Mouse (Mus musculus): ENCODE data around the gene Syt14. TPM values are rescaled to one million over a fixed set of nuclear protein-coding genes. Genes with fewer than 3 reads are reported as not detected.
A peak's percentile ranks its signal among the peaks of the same experiment; 100 is the strongest.

The Syt14 gene
- polyA plus RNA-seq, 1 experiment from 2014 or later: 5.8 TPM

DNA sequence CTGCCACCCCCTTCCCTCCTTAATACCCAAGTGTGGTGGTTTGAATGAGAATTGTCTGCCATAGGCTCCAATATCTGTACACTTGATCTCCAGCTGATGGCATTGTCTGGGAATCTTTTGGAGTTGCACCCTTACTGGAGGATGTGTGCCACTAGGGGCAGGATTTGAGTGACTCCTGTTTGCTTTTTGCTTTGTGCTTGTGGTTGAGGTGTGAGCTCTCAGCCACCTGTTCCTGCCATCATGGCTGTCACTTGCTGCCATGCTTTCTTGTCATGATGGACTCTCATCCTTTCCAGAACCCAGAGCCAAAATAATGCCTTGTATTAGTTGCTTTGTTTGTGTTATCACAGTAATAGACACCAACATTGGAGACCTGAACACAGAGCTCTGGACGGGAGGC lies 165.8 kb downstream of the Syt14 start:
- Histone ChIP-seq H3K4me3 (replicated peaks) (no peak overlapping the region), H3K27me3 (peaks cover 16% of the 10 kb centered on the region), H3K36me3 (replicated peaks) (no peaks in the 10 kb centered on the region), H3K9ac (no peak overlapping the region), H3K4me2 (no peak overlapping the region), H3K27ac (replicated peaks) (no peak overlapping the region), H3K9me3 (replicated peaks) (no peaks in the 10 kb centered on the region), H3K4me1 (replicated peaks) (no peaks in the 10 kb centered on the region)
- 55% methylated on average over 1 of the region's 1 CpGs for WGBS (ENCODE audit: insufficient replicate concordance)
- ATAC-seq (ENCODE audit: insufficient read depth): no peak

DNA sequence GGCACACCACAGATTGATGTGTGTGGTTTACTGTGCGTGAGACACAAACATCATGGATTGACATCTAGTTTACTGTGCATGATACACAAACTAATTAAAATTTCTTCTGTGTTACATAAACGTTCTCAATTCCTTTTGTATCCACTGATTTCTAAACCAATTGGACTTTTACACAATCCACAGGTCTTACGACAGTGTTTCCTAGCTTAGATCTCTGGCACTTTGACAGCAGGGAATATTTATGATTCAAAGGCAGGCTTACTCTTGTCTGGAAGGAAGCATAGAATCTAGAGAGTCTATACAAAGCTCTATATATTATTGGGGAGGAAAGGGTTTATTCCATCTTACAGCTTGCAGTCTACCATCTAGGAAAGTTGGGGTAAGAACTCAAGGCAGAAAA lies 171.1 kb downstream of the Syt14 start:
- Histone ChIP-seq H3K36me3 (replicated peaks) (no peaks in the 10 kb centered on the region), H3K27ac (replicated peaks) (no peak overlapping the region), H3K4me3 (replicated peaks) (no peak overlapping the region), H3K27me3 (peaks cover 31% of the 10 kb centered on the region; the same call in 1 of the 2 replicates), H3K9me3 (replicated peaks) (no peaks in the 10 kb centered on the region), H3K4me1 (replicated peaks) (no peaks in the 10 kb centered on the region), H3K9ac (no peak overlapping the region), H3K4me2 (no peak overlapping the region)
- WGBS (ENCODE audit: insufficient replicate concordance): 45% methylated on average over 3 of the region's 3 CpGs
- ATAC-seq (ENCODE audit: insufficient read depth): no peak

DNA sequence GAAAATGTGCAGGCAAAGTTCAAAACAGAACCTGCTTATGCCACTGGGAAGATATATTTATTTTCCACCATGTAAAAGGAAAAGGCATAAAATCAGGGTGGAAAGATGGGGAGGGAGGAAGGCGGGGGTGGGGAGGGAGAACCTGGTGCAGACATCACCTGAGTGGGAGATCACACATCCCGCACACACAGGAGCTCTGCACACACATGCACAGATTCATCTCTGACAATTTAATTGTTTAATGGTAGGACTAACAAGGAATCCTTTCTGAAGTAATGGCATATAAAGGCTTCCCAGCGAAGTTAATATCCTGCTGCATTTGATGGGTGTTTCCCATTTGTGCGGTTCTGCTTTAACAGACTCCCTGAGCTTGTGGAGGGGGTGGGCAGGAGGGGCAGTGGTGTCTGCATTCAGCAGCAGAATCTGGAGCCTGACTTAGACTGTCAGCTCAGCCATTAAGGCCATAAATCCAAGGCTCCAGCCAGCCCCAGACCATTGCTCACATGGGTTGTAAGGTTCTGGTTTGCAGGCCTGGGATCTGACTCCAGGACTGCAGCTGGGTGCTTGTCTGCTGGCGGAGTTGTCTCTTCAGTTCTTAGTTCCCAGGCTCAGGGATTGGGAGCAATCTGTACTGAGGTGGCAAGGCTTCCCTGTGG lies 174.1 kb downstream of the Syt14 start:
- Histone ChIP-seq H3K9ac (no peak overlapping the region), H3K4me2 (no peak overlapping the region), H3K4me1 (replicated peaks) (no peaks in the 10 kb centered on the region), H3K27ac (replicated peaks) (no peak overlapping the region), H3K36me3 (replicated peaks) (no peaks in the 10 kb centered on the region), H3K27me3 (peaks cover 60% of the 10 kb centered on the region), H3K9me3 (replicated peaks) (no peaks in the 10 kb centered on the region), H3K4me3 (replicated peaks) (no peak overlapping the region)
- ATAC-seq (ENCODE audit: insufficient read depth): no peak
- WGBS (ENCODE audit: insufficient replicate concordance): 52% methylated on average over 5 of the region's 5 CpGs

DNA sequence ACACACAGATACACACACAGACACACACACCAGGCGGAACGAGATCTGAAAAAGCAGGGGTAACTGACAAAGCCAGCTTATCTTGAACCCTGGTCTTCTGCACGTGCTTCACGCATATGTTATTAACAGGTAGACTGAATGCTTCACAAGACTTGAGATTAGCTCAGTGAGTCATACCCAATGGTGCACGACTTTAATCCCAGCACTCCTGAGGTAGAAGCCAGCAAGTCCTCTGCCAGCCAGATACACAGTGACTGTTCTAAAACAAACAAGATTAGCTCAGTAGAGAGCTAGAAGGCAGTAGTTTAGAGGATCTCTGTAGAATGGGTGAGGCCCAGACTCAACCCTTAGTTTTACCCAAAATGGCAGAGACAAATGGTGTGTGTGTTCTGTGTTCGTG lies 175.3 kb downstream of the Syt14 start:
- no peaks in the 10 kb centered on the region for H3K9me3 ChIP-seq (replicated peaks)
- H3K4me2 ChIP-seq: no peak overlapping the region
- WGBS (ENCODE audit: insufficient replicate concordance): 46% methylated on average over 6 of the region's 6 CpGs
- H3K4me1 ChIP-seq (replicated peaks): no peaks in the 10 kb centered on the region; the same call in 1 of the 2 replicates
- H3K9ac ChIP-seq: no peak overlapping the region
- no peak overlapping the region for H3K27ac ChIP-seq (replicated peaks)
- H3K36me3 ChIP-seq (replicated peaks): no peaks in the 10 kb centered on the region
- H3K4me3 ChIP-seq (replicated peaks): no peak overlapping the region
- peaks cover 68% of the 10 kb centered on the region for H3K27me3 ChIP-seq
- ATAC-seq (ENCODE audit: insufficient read depth): no peak

DNA sequence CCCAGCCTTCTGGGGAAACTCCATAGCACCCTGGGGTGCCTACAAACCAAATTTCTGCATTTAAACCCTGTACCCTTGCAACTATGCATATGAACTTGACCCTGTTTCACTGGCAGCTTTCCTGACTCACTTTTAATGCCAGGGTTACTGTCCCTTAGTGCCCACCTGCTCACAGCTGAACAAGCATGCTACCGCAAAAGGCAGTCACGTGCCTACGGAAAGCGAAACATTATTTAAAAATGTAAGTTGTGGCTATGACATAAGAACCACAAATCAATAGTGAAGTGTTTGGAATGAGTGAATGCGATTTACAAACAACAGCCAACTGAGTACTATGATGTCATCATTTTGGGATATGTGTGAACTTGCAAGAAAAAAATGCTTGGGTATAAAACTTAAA lies 178.0 kb downstream of the Syt14 start:
- ATAC-seq (ENCODE audit: insufficient read depth): no peak
- peaks cover 87% of the 10 kb centered on the region for H3K27me3 ChIP-seq

DNA sequence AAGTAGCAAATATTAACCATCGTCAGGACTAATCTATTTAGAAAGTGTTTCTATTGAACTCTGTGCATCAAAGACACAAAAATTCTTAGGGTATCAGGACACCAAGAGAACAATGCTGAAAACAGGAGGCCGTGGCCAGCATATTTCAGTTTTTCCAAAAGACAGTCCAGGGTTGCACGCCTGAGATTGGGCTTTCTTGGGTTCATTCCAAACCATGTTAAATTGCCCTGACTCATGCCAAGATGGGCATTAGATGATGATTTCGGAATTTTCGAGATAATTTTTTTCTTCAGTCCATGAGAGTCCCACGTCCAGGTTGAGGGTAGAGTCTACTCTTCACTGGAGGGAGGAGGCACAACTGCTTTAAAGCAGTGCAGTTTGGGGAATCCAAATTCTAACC lies 178.6 kb downstream of the Syt14 start:
- no peak overlapping the region for H3K4me2 ChIP-seq
- no peak overlapping the region for H3K9ac ChIP-seq
- 46% methylated on average over 6 of the region's 6 CpGs for WGBS (ENCODE audit: insufficient replicate concordance)
- no peaks in the 10 kb centered on the region for H3K9me3 ChIP-seq (replicated peaks)
- H3K4me1 ChIP-seq (replicated peaks): no peaks in the 10 kb centered on the region; the same call in 1 of the 2 replicates
- peaks cover 92% of the 10 kb centered on the region for H3K27me3 ChIP-seq
- ATAC-seq (ENCODE audit: insufficient read depth): no peak
- no peaks in the 10 kb centered on the region for H3K36me3 ChIP-seq (replicated peaks)
- H3K27ac ChIP-seq (replicated peaks): no peak overlapping the region
- no peak overlapping the region for H3K4me3 ChIP-seq (replicated peaks)

More for the DNA sequence above, 178.0 kb downstream of the Syt14 start:
- Histone ChIP-seq H3K4me2 (no peak overlapping the region), H3K36me3 (replicated peaks) (no peaks in the 10 kb centered on the region), H3K9ac (no peak overlapping the region), H3K4me1 (replicated peaks) (no peaks in the 10 kb centered on the region; the same call in 1 of the 2 replicates), H3K9me3 (replicated peaks) (no peaks in the 10 kb centered on the region), H3K4me3 (replicated peaks) (no peak overlapping the region), H3K27ac (replicated peaks) (no peak overlapping the region)
- 73% methylated on average over 5 of the region's 5 CpGs for WGBS (ENCODE audit: insufficient replicate concordance)

DNA sequence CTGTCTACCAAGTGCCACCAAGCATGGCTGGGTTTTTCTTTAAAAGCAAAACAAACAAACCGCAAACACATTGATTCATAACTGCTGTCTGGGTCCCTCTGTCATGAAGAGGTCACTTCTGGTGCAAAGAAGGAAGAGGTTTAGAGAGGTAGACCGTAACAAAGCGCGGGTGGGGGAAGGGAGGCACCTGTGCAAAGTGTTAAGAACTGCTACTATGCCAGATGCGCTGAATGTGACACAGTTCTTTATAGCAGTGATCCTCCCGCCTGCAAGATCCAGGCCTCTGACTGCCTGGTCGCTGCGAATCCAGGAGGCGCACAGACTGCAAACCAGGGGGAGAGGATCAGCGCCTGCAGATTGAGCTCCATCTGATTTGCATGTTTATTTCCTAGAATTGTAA lies 179.2 kb downstream of the Syt14 start:
- Histone ChIP-seq H3K27me3 (peaks cover 92% of the 10 kb centered on the region), H3K36me3 (replicated peaks) (no peaks in the 10 kb centered on the region), H3K9ac (no peak overlapping the region), H3K4me3 (replicated peaks) (no peak overlapping the region), H3K4me2 (no peak overlapping the region), H3K4me1 (replicated peaks) (no peaks in the 10 kb centered on the region; the same call in 1 of the 2 replicates), H3K27ac (replicated peaks) (no peak overlapping the region), H3K9me3 (replicated peaks) (no peaks in the 10 kb centered on the region)
- ATAC-seq (ENCODE audit: insufficient read depth): no peak
- WGBS (ENCODE audit: insufficient replicate concordance): 16% methylated on average over 10 of the region's 10 CpGs

DNA sequence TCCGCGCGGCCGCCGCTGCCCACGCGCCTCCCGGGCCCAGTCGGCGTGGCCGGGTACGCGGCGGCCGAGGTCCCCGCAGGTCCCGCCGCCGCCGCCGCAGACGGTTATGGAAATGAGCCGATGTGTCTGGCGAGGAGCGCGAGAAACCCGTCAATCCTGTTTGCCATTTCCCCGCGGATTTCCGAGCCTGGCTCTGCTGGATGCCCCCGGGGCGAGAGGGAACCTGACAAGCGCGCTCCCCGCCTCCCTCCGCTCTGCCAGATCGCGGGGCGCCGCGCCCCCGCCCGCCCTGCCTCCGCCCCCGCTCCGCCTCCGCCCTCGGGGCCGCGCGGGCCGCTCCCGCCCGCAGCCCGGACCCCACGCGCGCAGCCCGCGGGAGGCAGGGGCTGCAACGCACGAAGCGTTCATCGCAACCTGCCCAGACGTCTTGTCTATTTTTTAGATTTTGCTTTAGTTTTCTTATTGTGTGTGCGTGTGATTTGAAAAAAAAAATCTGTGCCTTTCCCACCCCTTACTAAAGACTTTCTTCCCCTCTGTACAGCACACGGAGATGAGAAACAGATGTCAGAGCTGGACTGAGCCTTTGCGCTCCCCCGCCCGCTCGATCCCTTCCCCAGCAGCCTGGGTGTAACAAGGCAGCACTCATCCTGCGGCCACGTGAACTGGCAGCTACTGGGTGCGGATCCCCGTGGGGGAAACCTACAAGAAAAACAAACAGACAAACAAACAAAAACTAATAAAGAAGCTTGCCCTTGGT lies 179.9 kb downstream of the Syt14 start, which contains the start of gene Sertad4:
Gene Sertad4, minus strand, starts transcription at position 283 of the 757 bp plus-strand sequence.
- under 1% methylated on average over 75 of the region's 75 CpGs for WGBS (ENCODE audit: insufficient replicate concordance)
- ATAC-seq (ENCODE audit: insufficient read depth): no peak

DNA sequence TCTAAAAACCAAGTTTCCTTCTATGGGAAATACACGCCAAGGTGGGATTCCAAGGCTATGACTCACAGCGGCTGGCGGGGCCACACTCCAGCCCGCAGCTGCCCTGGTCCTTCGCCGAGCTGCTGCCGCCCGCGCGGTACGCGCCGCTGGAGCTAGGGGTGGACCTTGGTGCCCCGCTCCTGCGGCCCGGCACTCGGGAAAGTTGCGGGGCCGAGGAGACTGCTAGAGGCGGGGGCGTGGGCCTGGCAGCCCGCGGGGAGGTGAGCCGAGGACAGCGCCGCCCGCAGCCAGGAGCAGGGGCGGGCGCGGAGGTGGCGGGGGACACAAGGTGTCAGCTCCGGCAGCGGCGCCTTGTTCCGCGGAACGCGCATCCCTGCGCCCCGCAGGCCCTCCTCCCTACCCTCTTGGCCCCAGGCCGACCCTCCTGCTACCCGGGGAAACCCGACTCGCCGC lies 180.7 kb downstream of the Syt14 start:
- Histone ChIP-seq H3K27ac (replicated peaks) (no peak overlapping the region), H3K4me2 (peak overlapping the region; percentile 69), H3K27me3 (peaks cover 95% of the 10 kb centered on the region), H3K36me3 (replicated peaks) (no peaks in the 10 kb centered on the region), H3K4me1 (replicated peaks) (no peaks in the 10 kb centered on the region; the same call in 1 of the 2 replicates), H3K9me3 (replicated peaks) (no peaks in the 10 kb centered on the region), H3K9ac (no peak overlapping the region), H3K4me3 (replicated peaks) (peak overlapping the region; percentile 49)
- no peak for ATAC-seq (ENCODE audit: insufficient read depth)
- WGBS (ENCODE audit: insufficient replicate concordance): under 1% methylated on average over 43 of the region's 45 CpGs

More for the DNA sequence above, 179.9 kb downstream of the Syt14 start, which contains the start of gene Sertad4:
- Histone ChIP-seq H3K4me3 (replicated peaks) (peak within 1 kb of the TSS; percentile 49), H3K4me1 (replicated peaks) (no peaks in the 10 kb centered on the region; the same call in 1 of the 2 replicates), H3K9ac (no peak within 1 kb of the TSS), H3K36me3 (replicated peaks) (no peaks in the 10 kb centered on the region), H3K27ac (replicated peaks) (no peak within 1 kb of the TSS), H3K27me3 (peaks cover 95% of the 10 kb centered on the region), H3K4me2 (peak within 1 kb of the TSS; percentile 69), H3K9me3 (replicated peaks) (no peaks in the 10 kb centered on the region)

DNA sequence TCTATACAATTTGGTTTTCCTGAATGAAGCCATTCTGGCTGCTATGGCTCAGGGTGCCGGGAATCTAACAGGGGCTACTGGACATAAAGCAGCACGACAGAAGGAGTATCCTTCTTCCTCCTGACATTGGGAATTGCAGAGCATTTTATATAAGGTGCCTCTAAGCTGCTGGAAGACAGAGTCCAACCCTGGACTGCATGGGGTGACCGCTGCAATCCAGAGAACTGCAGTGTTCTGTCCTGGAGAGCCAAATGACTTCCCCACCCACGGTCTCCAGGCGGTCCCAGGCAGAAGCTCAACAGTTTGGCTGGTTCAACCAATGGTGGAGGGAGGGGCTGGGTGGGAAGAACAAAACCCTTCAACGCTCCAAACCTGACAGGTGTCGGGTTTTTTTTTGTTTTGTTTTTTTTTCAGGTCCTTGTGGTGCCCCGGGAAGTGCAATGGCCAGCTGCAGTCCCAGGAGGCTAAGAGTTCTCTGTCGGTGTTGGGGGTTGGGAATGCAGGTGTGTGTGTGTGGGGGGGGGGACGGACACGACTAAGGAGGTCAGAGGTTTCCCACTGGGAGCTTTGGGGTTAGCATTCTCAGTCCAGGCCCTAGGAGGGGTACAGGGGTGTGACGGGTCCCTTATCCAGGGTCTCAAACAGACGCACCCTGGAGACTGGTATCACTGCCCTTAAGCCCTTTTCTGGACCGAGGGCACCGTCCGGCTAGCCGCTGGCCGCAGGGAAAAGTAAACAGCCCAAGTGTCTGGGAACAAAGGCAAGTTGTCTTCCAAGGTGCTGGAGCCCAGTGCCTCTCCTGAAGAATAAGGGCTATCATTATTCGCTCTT lies 181.4 kb downstream of the Syt14 start:
- Histone ChIP-seq H3K27me3 (peaks cover 95% of the 10 kb centered on the region), H3K9ac (no peak overlapping the region), H3K4me2 (peak overlapping the region; percentile 69), H3K36me3 (replicated peaks) (no peaks in the 10 kb centered on the region), H3K4me1 (replicated peaks) (no peaks in the 10 kb centered on the region; the same call in 1 of the 2 replicates), H3K9me3 (replicated peaks) (no peaks in the 10 kb centered on the region), H3K27ac (replicated peaks) (no peak overlapping the region), H3K4me3 (replicated peaks) (peak overlapping the region; percentile 49)
- 5% methylated on average over 19 of the region's 19 CpGs for WGBS (ENCODE audit: insufficient replicate concordance)
- ATAC-seq (ENCODE audit: insufficient read depth): no peak

DNA sequence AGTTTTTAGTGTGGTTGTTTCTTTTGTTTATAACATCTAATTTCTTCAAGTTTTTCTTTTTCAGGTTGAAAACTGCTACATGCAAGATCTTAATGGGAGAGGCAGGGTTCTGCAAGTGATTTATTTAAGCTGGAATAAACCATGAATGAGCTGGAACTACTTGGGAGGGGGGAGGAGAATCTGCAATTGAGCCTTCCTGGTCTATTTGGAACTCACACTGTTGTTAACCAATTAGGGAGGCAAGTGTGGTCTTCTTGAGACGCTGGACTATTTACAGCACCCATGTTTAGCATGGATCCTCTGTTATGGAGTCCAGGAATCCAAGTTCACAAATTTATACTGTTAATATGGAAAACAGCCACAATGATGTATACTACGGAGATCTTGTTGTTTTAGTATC lies 182.1 kb downstream of the Syt14 start:
- H3K4me1 ChIP-seq (replicated peaks): no peaks in the 10 kb centered on the region; the same call in 1 of the 2 replicates
- no peaks in the 10 kb centered on the region for H3K9me3 ChIP-seq (replicated peaks)
- H3K27me3 ChIP-seq: peaks cover 97% of the 10 kb centered on the region
- no peak overlapping the region for H3K4me2 ChIP-seq
- 46% methylated on average over 2 of the region's 2 CpGs for WGBS (ENCODE audit: insufficient replicate concordance)
- no peak for ATAC-seq (ENCODE audit: insufficient read depth)
- no peak overlapping the region for H3K4me3 ChIP-seq (replicated peaks)
- no peak overlapping the region for H3K27ac ChIP-seq (replicated peaks)
- H3K36me3 ChIP-seq (replicated peaks): no peaks in the 10 kb centered on the region
- H3K9ac ChIP-seq: no peak overlapping the region

All from liver, embryonic 15.5 days (tissue).